Mouse (Mus musculus): ENCODE measurements around the gene C3.

DNA sequence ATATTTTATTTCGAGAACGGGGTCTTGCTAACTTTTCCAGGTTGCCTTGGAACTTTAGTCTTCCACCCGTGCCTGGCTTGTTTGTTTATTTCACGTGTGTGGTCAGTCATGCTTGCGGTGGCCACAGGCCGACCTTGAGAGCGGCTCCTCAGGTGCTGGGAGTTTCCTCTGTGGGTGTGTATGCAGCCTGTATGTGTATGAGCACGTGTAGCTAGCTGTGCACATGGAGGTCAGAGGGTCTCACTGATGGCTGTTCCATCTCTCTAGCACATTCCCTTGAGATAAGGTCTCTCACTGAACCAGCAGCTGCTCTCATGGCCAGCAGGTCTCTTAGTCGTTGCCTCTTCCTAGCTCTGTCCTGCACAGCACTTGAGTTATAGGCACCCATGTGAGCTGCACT lies 32.4 kb upstream of the C3 start:
- no peak for TF ChIP-seq CTCF (IDR thresholded peaks at IDR 0.05)
- TF ChIP-seq EP300 (IDR thresholded peaks at IDR 0.05; ENCODE audit: insufficient read depth, low read depth, low read length): no peak

Data from heart, adult 2 months (tissue).